Mouse (Mus musculus) inflammation-experienced regulatory T-cells, adult 6 months (primary cell): ENCODE data around the gene Adgrl1. TPM values are rescaled to one million over a fixed set of nuclear protein-coding genes. Genes with fewer than 3 reads are reported as not detected.

Experiments
- ATAC-seq: one replicate; pipeline ENCODE4 v1.8.0; 2017
- polyA plus RNA-seq, 3 experiments: library from polyadenylated mRNA; unstranded; fragments of 100-300 nt; shearing (Covaris generic); gene quantifications; one replicate each; pipeline ENCODE4 v1.2.1; 2017

Gene Adgrl1
- polyA plus RNA-seq, 3 experiments from 2014 or later, result 5.1 to 13.8 (median 11.3) TPM

DNA sequence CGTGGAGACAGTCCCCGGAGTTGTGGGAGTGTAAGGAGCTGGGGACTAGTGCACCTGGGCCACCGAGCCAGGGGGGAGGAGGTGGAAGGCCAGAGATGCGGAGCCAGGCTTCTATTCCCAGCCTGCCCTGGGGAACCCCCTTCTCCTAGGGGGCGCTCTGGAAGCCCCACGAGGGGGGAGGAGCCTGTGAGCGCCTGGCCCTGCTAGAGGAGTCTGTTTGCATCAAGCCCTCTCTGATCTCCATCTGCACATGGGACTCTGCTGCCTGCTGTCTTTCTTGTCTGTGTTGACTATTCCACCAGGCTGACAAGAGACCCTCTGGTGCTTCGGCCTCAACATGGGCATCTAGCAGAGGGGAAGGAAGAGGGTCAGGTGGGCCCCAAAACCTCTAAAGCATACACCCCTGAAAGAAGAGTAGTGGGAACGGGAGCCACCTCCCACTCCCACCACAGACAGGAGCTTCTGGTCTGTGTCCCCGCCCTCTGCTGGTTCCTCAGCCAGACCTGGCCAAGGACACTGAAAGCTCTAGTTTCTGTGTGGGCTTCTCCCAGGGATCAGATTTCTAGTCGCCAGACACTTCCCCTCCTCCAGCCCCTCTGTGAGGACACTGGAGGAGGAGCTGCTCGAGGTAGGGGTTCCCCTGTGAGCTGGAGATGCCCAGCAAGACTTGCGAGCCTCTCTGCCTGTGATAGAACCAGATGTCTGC, 3.2 kb downstream of the Adgrl1 start:
- no peak for ATAC-seq

DNA sequence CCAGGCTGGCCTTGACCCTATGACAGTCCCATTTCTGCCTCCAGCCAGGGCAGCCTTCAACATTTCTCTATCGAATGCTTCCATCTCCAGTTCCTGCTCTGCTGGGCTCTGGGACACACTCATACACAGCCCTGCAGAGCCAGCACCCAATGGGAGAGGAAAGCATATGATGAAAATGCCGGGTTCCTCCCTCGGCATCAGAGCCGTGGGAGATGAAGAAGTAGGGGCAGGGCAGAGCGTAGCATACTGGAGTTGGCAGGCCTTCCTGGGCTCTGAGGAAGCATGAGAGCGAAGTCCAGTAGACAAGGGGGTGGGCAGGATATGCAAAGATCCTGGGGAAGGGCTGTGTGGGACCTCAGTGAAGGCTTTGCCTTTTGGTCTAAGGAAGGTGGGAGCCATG, 8.7 kb downstream of the Adgrl1 start:
- ATAC-seq, result no peak

DNA sequence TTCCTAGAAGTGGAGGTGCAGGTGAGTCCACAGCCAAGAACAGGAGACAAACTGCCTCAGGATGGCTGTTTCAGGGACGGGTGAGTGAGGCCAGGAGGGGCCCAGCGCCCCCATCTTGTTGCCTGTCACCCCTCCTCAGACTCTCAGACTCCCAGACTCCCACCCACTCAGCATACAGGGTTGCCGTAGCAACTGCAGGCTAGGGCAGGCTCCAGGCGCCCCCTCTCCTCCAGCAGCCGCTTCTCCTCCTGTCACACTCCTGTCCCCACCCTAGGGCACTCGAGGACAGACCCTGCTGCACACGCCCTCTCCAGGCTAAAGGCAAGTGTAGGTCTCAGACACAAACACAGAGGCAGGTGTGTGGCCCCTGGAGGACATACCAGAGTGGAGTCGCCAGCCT, 9.4 kb downstream of the Adgrl1 start:
- ATAC-seq, result no peak

DNA sequence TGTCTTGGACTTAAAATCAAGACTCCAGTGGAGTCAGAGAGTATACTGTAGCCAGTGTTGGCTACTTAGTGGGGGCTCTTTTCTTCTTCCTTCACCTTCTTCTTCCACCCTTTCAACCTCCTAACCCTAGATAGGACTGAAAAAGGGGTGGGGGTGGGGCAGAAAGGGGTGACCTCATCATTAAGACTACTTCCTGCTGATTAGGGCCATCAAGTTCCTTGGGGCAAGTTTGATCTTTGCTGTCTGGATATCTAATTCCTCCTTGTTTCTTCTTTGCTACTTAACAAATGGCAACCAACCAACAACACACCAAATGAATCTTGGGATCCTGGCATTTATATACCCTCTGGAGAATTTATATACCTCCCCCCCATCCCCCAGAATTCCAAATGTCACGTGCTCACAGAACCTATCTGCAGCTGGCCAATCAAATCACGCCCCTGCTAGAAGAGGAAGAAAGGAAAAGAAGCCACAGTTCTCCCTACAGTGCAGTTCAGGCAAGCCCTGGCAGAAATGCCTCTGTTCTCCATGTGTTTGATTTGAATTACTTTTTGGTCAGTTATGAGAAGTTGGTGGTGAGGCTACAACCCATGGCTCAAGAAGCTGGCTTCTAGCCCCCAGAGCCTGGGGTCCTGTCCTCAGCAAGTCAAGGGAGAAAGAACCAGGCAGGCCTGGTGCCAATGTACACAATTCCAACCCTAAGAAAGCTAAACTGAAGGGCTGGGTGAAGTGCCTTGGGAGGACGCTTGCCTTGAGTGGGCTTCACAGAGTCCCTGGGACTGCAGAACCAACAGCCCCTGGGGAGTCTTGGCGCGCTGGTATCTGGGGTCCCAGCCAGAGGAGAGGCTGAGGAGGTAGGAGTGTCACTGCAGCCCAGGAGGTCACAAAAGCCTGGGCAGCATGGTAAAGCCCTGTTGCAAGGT, 12.2 kb downstream of the Adgrl1 start:
- ATAC-seq, result no peak

DNA sequence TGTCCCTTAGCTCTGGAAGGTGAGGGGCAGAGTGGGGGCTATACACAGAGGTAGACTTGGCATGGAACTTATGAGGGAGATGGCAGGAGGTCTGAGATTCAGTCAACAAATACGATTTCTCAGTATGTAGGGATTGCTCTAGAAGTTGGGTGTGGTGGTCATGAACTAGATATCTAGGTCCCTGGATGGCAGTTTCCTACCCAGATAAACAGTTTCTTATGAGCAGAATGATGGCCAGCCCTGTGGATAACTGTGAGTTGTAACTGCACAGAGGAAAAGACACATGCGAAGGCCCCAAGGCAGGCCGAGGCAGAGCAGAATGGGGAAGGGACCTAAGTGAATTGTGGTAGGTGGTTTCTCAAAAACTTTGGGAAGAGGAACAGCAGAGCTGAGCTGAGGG, 14.3 kb downstream of the Adgrl1 start:
- ATAC-seq, result no peak

DNA sequence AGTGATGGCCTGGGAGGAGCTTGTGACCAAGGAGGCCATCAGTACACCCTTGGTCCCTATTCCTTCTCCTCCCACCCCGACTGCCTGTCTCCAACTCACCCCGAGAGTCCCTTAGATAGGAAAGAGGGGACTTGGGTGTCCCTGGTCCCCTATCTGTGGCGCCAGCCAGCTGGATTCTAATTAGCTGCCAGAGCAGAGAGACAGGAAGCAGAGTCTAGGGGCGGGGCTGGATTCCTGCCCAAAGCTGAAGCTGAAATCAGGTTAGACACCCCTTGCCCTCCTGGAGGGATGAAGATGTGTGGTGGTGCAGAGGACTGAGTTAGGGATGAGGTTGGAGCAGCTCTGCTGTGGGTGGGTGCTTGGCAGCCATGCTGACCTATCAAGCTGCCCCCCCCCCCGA, 15.0 kb downstream of the Adgrl1 start:
- ATAC-seq, result no peak

DNA sequence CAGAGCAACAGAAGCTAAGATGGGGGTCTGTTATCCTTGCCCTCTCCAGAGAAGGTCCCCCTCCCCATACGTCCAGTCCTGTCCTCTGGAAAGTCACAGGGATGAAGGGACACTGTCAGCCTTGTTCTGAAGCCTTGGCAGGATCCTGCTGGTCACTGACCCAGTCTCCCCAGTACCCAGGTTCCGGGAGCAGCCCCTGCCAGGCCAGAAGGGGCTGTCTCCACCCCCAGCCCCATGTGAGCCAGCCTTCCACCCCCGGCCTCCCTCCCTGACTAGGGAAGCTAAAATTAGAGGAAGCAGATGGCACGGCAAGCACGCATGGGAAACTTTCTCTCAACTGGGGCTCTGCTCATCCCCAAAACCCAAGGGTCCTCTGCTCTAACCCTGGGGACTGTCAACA, 16.1 kb downstream of the Adgrl1 start:
- no peak for ATAC-seq

DNA sequence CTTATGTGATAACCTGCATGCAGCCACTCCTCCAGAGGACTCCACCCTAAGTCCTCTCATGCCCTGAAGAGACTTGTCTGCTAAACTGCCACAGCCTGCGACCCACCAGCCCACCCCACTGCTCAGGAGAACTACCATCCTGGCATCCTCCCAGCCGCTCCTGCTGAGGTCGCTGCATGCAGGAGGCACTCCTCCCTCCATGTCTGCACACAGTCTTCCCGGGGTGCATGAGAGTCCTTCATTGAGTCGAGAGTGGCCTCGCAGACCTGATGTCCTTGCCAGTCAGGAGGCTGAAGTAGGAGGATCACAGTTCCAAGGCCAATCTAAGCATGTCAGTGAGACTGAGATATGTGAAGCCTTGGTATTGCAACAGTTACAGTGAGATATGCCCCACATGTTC, 17.7 kb downstream of the Adgrl1 start:
- ATAC-seq, result no peak

DNA sequence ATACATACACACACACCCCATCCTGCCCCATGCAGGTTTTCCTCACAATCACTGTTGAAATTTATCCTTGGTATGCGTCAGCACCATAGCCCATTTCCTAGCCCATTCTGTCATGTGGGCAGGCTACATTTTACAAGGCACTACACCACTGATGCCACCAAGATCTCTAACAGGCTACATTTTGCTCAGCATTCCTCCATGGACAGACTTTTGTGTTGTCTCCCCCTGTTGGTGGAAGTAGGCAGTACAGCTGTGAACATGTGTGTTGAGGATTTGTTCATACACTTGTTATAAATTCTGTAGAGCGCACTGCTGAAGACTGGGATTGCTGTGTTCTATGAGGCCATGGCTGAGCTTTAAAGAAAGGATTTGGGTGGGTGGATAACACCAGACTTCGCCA, 21.7 kb downstream of the Adgrl1 start:
- ATAC-seq, result peak; percentile 35

DNA sequence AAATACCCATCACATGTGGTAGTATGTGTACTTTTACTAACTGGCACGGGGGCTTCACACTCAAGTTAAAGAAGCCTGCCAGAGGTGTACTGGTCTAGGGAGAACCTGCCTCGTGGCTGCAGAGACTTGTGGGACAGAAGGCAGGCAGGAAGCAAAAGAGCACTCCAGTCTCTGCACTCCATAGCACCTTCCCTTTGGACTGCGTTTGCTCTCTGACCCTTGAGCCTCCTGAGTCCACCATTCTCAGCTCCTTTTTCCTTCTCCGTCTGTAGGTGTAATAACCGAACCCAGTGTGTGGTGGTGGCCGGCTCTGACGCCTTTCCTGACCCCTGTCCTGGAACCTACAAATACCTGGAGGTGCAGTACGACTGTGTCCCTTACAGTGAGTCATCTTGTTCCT, 22.8 kb downstream of the Adgrl1 start:
- ATAC-seq, result no peak

DNA sequence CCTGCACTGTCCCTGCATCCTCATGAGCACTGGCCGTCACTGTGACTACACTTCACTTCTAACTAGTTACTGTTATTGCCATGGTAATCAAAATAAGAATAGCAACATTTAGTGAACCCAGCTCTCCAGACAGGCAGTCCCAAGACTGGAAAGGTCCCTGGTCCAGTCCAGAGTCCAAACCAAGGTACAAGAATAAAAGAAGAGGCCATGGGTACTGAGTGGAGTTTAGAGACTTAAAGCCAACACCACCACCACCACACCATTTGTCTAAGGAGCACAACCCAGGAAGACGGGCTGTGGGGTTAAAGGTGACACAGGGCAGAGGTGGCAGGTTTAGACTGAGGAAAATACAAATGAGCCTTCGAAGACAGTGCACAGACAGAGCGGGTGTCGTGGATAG, 24.7 kb downstream of the Adgrl1 start:
- no peak for ATAC-seq

DNA sequence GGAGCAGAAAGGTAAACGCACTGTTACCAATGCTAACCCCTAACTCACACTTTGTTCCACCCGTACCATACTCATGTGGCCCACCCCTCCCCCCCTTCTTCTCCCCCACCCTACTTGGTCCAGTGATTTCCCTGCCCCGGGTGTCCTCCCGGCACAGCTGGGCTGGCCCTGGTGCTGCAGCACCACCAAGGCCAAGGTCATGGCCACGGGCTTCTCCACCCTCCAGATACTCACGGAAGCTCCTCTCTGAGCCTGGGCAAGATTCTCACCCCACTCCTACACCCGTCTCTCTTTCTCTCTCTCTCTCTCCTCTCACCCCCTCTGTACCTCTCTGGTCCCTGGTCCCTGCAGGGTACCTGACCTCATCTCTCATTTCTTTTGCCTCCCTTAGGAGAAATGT, 26.4 kb downstream of the Adgrl1 start:
- no peak for ATAC-seq

DNA sequence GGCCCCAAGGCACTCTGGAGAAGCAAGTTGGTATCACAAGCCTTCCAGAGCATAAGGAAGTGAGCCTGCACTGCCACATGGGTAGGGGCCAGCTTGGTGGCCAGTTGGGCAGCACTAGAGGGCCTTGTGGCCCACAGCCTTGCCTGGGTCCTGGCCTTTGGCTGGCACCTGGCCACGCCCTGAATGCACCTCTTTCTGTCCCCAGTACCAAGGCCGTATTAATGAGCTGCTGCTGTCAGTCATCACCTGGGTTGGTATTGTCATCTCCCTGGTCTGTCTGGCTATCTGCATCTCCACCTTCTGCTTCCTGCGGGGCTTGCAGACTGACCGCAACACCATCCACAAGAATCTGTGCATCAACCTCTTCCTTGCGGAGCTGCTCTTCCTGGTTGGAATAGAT, 34.3 kb downstream of the Adgrl1 start:
- no peak for ATAC-seq

DNA sequence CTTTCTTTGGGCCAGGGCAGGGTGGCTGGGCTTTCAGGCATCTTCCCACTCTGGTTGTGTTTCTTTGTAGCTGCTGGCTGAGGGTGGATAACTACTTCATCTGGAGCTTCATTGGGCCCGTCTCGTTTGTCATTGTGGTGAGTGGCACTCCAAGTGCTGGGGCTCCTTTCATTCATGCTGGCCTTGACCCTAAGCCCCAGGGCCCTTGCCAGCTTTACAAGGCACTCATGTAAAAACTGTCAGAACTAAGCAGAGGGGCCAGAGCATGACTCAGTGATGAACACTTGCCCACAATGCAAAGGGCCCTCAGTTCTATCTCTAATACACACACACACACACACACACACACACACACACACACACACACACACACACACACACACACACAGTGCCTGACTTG, 35.1 kb downstream of the Adgrl1 start:
- ATAC-seq, result no peak

DNA sequence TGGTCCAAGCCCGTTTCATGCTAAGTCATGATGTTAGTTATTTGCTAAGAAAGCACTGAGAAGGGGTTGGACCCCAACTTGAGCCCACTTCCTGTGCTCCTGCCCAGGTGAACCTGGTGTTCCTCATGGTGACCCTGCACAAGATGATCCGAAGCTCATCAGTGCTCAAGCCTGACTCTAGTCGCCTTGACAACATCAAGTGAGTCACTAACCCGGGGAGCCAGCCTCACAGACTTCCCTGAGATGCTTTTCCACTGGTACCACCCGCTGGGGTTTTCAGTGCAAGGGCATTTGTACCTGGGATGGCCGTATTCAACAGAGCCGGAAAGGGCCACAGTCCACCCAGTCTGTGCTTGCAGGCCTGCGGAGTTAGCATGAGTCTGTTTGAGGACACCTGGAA, 35.5 kb downstream of the Adgrl1 start:
- ATAC-seq, result no peak

DNA sequence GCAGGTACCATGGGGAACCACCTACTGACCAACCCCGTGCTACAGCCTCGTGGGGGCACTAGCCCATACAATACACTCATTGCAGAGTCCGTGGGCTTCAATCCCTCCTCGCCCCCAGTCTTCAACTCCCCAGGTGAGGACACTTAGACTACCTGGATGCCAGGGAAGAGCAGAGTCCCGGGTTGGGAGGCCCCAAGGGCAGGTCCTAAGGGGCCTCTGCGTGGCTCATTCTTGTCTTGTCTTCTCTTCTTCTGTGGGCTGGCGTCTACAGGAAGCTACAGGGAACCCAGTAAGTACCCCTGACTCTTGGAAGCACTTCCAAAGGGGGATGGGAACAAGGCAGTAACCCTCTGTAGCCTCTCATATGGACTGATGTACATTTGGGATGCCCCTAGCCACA, 37.7 kb downstream of the Adgrl1 start:
- no peak for ATAC-seq

DNA sequence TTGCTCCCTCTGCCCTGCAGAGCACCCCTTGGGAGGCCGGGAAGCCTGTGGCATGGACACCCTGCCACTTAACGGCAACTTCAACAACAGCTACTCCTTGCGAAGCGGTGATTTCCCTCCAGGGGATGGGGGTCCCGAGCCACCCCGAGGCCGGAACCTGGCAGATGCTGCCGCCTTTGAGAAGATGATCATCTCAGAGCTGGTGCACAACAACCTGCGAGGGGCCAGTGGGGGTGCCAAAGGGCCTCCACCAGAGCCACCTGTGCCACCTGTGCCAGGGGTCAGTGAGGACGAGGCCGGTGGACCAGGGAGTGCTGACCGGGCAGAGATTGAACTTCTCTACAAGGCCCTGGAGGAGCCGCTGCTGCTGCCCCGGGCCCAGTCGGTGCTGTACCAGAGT, 38.4 kb downstream of the Adgrl1 start:
- no peak for ATAC-seq

DNA sequence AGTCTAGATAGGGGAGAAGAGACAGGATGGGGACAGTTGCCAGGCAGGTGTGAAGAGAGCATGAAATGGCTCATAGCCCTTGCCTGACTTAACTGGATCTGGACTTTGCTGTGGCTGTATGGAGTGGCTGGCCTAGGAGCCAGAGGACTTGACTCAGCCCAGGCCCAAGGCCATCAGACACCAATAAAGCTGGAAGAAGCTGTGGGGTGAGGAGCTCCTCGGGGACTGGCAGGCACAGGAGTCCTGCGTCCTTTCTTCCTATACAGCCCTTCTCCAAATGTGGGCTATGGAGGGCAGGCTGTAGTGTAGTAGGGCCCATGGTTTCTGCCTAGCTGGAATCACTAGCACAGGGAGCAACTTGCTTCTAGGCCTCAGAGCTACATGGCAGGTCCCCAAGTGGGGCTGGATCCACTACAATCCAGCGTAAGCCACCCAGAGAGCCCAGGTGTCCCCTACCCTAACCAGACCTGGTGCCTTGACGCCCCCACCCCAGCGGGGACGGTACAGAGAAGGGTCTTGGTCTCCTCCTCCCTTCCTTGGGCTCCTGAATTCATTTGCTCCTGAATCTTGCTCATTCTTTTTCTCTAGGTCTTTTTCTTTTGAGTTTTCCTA, 41.3 kb downstream of the Adgrl1 start:
- ATAC-seq, result no peak

DNA sequence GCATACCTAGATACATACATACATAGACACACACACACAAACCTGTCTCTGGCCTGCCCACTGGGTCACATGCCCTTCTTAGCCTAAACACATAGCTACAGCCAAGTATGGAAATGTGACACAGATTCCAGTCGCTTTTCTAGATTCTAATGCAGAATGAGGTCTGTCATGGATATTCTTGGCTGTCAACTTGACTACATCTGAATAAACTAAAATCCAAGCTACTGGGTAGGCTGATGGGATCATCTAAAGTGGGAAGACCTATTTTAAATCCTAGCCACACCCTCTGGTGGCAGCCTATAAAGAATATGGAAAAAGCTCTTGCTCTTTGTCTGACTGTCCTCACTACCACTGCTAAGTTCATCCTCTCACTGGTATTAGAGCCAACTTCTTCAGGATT, 42.5 kb downstream of the Adgrl1 start:
- no peak for ATAC-seq

DNA sequence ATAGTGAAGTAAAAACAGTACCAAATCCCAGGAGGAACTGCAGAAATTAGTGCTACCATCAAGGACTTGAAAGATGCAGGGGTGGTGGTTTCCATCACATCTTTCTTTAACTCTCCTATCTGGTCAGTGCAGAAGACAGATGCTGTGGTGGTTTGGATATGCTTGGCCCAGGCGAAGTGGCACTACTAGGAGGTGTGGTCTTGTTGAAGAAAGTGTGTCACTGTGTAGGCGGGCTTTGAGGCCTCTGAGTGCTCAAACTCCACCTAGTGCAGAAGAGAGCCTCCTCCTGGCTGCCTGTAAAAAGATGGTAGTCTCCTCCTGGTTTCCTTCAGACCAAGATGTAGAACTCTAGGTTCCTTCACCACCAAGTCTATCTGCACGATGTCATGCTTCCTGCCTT, 45.6 kb downstream of the Adgrl1 start:
- no peak for ATAC-seq

DNA sequence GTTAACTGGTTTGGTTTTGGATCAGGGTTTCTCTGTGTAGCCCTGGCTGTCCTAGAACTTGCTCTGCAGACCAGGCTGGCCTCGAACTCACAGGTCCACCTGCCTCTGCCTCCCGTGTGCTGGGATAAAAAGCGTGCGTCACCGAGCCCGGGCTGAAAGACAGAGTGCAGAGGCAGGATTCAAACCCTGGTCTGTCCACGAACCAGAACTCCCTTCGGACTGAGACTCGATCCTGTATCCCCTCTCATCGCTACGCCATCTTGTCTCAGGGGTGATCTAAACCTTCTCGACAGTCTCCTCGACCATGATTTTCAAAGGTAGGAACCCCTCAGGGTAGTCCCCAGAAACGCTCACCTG, 54.8 kb downstream of the Adgrl1 start:
- no peak for ATAC-seq

DNA sequence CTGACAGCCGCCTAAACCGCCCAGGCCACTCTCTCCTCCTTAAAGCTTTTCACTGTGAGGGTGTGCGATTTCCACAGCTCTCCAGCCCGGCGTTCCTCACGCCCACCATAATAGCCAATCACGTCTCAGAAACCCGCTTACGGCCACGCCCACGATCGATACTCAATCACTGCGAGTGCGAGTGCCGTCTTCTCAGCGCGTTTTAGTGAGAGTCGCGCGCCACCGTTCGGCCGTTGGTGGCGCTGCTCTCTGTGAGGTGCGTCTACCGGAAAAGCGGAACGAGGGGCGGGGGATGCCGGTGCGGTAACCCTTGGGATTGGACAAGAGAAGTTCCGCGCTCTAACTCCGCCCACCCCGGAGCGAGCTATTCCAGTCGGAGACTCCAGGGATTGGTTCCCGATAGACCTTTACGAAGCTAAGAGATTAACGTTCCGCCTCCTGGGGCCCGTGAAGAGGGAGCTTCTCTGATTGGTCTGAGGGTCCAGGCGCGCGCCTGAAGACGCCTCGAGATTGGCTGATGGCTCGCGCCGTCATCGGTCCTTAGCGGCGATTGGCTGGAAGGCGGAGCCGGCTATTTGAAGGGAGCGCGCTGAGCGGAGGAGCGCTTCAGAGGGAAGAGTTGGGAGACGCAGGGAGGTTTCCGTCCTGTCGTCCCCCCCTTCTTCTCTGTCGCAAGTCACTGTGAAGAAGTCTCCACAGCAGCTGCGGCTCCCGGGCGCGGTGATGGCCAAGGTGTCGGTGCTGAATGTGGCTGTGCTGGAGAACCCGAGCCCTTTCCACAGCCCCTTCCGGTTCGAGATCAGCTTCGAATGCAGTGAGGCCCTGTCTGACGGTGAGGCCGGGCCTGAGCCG, 55.4 kb downstream of the Adgrl1 start, which contains the start of the genes Gm10644 and Asf1b:
Gene Gm10644 (minus strand): TSS at position 100 of the 852 bp plus-strand sequence.
Gene Asf1b (plus strand): TSS at position 402 of the 852 bp plus-strand sequence.
- peak; percentile 90 for ATAC-seq

DNA sequence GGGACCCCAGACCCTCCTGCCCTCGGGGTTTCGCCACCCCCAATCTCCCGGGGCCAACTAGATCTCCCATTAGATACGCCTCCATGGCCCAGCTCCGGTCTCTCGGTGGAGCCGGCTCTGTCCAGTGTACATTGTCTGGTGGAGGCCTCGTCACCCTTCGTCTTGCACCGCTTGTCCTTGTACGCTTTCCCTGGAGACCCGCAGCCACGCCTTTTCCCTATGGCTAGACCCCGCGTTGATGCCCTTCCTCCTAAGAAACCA, 56.0 kb downstream of the Adgrl1 start:
- no peak for ATAC-seq
